Mouse (Mus musculus) cortical plate, adult 2 months (tissue): ENCODE results near the gene Chrne.

Experiments used
- CTCF ChIP-seq: fragments of 200-500 bp; IDR thresholded peaks from 2 replicates; pipeline ENCODE4 v1.5.1; 2011; ENCODE audit warnings: mild to moderate bottlenecking, control low read depth, low read length; ENCODE audit not compliant: insufficient read depth; ENCODE audit errors: extremely low read depth
- POLR2A ChIP-seq: fragments of 200-500 bp; IDR thresholded peaks from 2 replicates; pipeline ENCODE4 v1.6.1; 2011; ENCODE audit warnings: mild to moderate bottlenecking, low read length, control low read depth; ENCODE audit not compliant: insufficient read depth; ENCODE audit errors: extremely low read depth

GRCm38 (mm10) chr11:70585457-70585856 is 33.6 kb downstream of the Chrne start:
- TF ChIP-seq CTCF (no peak), POLR2A (no peak)
